Mouse (Mus musculus) adrenal gland, adult 18-20 months (tissue): ENCODE results near the gene Usp36. TPM values are rescaled to one million over a fixed set of nuclear protein-coding genes. Genes with fewer than 3 reads are reported as not detected.
A peak's percentile ranks its signal among the peaks of the same experiment; 100 is the strongest.
"Not testable (repeated sequence)": the region's sequence is repeated elsewhere in the genome, so short reads cannot be mapped to it uniquely, and the experiment has no call there.

ENCODE experiments used
- DNase-seq, 2 experiments: peaks; one replicate each; pipeline ENCODE4 v3.0.0; 2021 to 2022; ENCODE audit warnings: low spot score in 2 of 2
- total RNA-seq, 2 experiments: library from RNA; stranded (reverse); gene quantifications; 1 replicate in 1 of 2; 2 replicates in 1 of 2; pipeline ENCODE4 v1.2.3; 2021

Gene Usp36
- total RNA-seq, 2 experiments from 2014 or later = 24.5 to 25.5 TPM

DNA sequence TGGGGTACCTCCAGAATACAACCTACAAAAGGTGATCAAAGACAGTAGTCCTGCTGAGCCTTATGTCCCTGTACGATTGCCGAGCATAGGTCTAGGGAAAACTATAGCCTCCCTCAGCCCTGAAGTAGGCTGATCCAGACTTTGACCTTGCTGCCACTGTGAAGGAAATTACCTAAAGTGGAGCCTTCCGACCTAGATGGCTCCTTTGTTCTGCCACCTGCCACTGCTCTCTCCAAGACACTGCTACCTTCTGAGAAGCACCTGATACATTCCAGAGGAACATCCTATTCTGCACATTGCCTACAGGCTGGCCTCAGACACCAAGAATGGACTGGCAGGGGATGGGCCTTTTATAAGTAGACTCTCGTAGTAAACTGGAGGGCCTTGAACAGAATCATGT lies 13.9 kb upstream of the Usp36 start:
- not testable (repeated sequence) for DNase-seq

DNA sequence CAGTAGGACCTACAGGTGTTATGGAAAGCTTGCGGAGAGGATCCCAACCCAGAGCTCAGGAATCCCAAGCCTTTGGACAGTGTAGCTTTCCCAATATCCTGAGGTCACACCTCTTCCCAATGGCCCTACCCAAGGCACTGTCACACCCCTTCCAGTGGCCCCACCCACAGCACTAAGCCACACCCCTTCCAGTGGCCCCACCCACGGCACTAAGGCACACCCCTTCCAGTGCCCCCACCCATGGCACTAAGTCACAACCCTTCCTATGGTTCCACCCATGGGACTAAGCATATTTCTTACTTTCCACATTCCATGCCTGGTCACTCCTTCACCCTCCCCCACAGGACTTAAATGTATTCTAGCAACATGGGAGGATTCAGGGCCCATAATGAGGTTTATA lies 8.8 kb upstream of the Usp36 start:
- DNase-seq = no peak

DNA sequence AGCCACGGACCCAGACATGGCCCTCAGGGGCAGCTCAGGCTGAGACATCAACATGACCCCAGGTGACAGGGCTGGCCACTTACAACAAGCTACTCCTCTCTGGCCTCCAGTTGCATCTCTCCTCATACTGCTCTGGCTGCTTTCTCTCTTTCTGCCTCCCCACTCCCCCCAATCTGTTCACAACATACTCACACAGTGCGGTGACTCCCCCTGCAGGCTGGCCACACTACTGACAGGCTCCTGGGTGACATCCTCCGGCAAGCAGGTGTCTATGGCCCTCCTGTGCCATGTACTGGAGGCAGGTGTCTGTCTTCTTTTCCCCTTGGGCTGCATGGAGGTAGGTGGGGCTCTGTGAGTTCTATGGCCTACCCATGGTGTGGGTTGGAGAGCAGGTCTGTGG lies 7.9 kb upstream of the Usp36 start:
- DNase-seq = no peak

DNA sequence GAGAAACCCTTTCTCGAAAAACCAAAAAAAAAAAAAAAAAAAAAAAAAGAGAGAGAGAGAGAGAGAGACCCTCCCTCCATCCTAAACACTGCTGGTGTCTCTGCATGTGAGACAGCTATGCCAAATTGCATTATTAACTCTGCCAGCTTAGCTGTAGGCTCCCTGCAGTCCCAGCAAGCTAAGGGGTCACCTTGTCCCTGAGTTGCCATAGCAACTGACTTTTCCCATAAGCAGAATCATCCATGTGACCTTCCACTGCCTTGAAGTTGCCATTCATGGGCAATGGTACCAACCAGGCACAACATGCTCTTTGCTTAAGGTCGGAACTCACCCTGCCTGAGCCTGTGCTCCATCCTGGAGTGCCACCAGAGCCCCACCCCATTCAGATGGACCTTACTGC lies 5.0 kb upstream of the Usp36 start:
- DNase-seq = no peak

DNA sequence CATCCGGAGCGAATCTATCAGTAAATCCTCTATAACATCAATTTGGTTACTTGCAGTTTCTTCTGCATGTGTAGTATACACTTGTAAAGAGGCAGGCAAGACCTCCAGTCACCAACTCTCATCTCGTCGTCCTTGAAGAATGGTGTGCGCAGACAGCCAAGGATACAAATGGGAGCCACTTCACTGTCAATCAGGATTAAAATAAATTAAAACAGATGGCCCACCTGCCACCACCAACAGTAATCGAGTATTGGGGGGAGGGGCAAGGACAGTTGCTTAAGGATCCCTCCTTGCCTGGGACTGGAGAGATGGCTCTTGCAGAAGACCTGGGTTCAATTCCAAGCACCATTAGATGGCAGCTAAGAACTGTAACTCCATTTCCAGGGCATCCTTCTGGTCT lies 2.6 kb upstream of the Usp36 start:
- no peak for DNase-seq

DNA sequence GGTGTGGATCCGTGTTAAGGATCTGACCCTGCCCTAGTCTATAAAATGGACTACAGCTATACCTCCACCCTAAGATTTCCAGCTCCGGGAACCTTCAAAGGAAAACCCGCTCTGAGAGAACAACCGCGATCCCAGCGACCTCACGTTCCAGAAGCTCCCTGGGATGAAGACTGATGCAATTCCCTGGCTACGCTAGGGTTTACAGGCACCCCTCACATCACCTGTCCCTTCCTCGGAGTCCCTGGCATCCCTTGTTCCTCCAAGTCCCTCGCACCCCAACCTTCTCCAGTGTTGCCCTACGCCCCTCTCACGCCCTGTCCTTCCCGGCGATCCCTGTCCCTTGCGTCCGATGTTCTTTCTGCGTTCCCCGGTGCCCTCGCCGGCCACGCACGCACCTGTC lies 482 bp downstream of the Usp36 start:
- no peak for DNase-seq

DNA sequence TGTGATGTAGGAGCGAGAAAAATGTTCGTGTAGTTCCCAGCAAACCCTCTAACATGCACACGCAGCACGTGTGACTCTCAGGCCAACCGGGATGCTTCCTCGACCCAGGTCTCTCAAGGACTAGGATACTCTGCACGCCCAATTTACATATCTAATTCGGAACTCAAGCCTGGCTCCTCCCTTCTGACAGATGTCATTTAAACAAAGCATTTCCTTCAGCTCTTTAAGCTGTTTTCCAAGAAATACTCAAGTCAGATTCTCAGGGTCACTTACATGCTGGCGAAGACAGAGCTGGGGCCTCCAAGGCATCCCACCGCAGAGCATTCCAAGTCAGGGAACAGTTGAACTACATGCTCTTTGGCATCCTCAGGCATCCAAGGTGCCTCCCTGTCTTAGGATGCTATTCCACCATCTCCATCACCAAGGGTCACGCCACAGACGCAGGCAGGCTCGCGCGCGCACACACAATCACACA lies 970 bp downstream of the Usp36 start:
- DNase-seq = no peak

DNA sequence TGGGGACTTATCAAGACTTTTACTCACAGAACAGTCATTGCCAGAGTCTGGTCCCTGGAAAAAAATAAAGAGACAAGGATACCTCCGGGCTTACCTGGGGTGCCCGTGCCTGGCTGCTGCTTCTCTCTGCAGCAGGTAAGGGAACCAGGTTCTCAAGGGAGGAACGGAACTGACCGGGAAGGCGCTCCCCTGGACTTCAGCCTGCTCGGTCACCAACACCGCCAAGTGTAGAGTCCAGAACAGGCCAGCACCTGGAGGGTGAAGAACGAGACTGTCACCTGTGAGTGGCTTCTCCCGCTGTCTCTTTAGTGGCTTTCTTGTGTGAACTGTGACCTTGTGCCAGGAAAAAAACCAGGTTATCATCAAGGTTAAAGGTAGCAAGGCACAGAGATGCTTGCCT lies 2.5 kb downstream of the Usp36 start:
- DNase-seq = no peak

DNA sequence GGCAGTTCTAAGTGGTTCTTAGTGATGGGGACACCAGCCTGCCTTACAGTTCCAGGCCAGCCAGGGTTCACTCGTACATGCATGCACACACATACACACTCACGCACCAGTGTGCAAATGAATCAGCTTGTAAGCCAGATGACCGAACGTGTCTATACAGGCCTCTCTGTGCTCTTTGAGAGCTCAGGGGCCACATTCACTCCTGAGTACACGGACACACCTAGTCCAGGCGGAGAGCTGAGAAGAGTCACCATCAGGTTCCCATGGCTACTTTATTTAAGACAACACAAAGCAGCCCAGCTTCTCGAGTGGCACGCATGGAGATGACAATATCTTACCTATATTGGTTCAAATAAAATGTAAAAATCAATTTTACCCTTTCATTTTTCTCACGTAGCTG lies 3.6 kb downstream of the Usp36 start:
- no peak for DNase-seq

DNA sequence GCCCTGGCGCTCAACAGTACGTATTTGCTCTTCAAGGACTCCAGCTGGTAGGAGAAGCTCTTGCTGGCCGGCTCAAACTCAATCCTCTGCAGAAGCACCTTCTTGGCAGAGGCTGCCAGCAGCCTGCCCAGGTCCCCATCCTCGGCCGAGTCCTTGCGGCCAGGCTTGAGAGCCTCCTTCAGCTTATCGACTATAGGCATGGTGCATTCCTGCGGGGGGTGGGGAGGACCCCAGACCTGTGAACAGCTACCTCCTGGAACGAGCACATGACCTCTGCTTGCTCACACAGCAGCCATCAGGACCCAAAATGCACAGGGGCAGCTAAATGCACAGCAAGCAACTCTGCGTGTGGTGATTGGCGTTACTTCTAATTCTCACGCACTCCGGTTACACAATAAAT lies 4.3 kb downstream of the Usp36 start:
- no peak for DNase-seq

DNA sequence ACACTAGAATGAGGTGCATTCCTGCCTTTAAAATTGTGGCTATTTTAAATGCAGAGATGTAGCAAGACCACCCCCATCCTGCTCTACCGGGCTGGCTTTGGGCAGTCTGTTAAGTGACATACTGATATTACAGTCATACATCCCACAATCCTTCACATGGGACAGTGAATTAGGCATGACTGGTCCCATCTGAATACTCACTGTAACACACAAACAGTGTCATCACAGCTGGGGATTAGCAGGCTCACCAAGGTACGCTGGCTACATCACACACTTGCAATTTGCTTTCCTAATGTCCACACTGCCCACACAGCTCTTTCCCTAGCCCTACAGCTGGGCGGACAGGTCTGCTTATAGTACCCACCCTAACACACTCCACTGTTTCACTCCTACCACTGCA lies 9.8 kb downstream of the Usp36 start:
- no peak for DNase-seq

DNA sequence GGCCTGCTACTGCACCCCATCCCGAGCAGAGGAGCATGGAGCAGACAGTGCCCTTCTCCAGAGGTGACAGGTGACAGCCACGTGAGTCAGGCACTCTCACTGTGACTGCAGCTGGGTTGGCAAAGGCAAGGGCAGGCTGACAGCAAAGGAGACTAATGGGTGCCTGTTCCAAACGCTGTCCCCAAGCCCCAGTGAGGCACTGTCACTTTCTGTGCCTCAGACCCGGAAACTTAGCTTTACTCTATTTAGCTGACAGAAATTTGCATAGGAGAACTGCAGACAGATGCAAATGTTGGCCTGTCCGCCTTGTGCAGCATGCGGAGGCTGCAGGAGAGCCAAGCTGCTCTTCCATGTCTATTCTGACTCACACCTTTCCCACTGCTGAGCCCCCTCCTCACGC lies 13.7 kb downstream of the Usp36 start:
- DNase-seq = no peak

DNA sequence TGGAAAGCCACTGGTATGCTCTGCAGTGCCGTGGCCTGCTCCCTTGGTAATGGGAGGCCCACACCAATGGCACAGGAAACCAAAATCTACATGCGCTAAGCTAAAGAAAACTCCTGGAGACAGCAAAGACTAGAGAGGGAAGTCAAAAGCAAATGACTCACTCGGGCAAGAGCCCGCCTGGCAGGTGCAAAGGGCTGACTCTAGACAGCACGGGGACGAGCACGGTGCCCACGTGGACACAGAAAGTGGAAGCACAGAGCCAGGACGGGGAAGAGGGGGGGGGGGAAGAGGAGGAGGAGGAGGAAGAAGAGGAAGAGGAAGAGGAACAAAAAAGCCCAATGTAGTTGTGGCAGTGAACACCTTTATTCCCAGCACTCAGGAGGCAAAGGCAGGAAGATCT lies 15.0 kb downstream of the Usp36 start:
- DNase-seq = no peak

DNA sequence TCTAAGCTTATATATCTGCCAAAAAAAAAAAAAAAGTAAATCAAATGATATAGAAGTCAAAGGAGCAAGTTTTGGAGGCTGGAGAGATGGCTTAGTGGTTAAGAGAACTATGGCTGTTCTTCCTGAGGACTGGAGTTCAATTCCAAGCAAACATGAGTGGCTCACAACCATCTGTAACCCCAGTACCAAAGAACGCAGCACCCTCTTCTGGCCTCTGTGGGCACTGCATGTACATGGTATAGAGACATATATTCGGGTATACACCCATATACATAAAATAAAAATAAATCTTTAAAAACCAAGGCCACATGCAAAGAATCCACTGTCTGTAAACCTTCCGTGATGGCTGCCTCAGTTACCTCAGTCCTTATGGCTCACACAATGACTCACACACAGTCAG lies 20.2 kb downstream of the Usp36 start:
- DNase-seq = no peak

DNA sequence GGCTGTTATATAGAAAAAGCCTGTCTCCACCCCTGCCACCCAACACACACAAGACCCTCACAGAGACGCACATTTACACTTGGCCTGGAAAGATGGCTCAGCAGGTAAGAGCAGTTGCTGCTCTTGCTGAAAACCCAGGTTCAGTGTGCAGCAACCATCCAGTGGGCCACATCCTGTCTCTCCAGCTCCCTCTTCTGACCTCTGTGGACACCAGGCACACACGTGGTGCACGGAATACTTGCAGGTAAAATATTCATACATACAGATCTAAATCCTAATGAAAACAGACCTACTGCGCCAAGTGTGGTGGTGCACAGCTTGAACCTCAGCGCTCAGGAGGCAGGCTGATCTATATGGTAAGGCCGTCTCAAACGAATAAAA lies 23.4 kb downstream of the Usp36 start:
- no peak for DNase-seq

DNA sequence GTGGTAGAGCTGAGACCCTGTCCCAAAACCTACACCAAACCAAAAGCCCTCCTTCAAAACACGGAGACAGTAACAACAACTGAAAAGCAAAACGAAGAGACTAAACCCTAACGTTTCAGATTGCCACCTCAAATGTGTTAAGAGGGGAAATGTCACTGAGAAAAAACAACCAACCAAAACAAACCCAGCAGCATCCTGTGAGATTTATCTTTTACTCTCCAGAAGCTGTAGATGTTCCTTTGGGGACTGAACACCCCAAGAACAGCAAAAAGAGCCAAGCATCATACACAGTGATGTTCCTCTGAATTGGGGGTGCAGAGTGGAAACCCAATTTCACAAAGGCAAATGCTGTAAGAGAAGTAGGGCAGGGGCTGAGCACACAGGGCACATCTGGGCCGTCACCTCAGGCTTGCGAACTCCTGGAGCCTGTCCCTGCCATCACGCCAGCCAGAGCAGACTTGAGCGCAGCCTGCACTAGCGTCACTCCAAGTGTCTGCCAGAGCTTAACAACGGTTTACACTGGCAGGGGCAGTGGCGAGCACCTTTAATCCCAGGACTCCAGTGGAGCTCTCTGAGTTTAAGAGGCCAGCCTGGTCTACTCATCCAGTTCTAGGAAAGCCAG lies 23.9 kb downstream of the Usp36 start:
- no peak for DNase-seq

DNA sequence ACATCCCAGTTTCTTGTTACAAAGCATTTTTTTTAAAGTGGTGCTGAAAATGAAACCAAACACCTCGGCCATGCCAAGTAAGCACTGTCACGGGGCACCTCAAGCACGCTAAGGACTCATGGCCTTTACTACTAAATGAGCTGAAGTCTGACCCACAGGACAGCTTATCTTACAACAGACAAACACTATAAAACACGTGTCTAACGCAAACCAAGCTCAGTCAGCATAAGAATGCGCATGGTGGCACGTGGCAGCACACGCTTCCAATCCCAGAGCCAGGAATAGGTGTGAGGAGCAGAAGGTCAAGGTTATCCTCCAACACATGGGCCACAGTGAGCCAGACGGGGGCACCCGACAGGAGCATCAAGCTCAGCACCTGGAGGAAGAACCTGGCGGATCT lies 24.4 kb downstream of the Usp36 start:
- peak in 1 of 2 experiments; percentile 28 for DNase-seq

DNA sequence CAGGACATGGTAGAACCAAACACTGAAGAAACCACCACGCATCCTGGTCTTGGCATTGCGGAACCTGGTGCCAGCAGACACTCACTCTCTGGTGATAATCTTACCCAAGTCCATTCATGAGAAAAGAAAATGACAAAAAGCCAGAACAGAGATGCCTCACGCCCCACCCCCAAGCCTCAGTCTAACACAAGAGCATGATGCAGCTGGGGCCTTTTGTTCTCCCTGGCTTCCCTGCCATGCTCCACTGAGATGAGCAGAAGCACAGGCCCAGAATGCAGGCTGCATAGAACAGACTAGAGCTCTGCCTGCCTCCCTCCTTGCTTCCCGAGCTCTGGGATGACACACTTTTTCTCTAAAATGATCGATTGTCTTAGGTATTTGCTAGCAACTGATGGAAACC lies 26.9 kb downstream of the Usp36 start:
- no peak for DNase-seq

DNA sequence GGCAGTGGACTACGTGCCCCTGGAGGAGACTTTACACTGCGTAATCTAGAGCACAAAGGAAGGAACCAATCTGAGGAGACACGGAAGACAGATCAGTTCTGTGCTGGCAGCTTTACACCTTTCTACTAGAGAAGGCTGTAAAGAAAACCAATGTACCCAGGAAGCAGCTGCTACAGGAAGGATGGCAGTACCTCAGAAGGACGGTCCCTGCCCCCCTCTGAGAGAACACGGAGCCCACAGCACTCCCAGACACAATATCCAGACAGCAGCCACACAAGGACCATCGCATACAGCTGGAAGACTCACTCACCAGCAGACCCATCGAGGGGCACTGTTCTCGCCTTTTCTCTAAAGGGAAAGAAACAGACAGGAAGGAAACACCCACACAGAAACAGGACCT lies 30.0 kb downstream of the Usp36 start:
- no peak for DNase-seq

DNA sequence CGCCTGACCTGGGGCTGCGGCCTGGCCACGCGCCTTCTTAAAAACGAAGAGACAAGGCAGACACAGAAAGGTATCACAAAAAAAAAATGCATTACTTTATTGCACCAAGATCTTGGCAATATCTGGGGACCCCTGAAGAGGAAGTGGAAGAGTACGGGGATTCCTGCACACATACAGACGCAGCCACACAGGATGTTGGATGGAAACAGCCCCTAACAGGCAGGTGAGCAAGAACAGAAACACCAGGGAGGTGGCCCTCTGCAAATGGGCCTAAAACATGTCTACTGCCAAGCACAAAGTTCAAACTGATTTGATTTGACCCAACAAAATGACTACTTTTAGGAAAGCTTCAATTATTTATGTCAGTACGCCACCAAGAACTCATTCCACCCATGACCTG lies 30.5 kb downstream of the Usp36 start:
- DNase-seq = no peak

DNA sequence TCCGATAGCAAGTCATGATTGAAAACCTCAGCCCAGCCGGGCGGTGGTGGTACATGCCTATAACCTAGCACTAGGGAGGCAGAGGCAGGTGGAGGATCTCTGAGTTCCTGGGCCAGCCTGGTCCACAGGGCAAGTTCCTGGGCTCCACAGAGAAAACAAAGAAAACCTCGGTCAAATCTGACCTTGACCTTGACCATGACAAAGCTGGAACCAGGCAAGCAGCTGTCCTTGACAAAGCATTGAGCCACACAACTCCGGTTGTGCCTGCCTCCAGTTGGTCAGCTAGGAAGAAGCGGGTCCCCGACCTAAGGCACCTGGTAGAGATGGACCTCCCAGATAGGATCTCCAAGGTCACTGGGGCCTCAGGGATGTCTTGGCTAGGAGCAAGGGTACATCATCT lies 33.7 kb downstream of the Usp36 start:
- peak in 1 of 2 experiments; percentile 25 for DNase-seq

DNA sequence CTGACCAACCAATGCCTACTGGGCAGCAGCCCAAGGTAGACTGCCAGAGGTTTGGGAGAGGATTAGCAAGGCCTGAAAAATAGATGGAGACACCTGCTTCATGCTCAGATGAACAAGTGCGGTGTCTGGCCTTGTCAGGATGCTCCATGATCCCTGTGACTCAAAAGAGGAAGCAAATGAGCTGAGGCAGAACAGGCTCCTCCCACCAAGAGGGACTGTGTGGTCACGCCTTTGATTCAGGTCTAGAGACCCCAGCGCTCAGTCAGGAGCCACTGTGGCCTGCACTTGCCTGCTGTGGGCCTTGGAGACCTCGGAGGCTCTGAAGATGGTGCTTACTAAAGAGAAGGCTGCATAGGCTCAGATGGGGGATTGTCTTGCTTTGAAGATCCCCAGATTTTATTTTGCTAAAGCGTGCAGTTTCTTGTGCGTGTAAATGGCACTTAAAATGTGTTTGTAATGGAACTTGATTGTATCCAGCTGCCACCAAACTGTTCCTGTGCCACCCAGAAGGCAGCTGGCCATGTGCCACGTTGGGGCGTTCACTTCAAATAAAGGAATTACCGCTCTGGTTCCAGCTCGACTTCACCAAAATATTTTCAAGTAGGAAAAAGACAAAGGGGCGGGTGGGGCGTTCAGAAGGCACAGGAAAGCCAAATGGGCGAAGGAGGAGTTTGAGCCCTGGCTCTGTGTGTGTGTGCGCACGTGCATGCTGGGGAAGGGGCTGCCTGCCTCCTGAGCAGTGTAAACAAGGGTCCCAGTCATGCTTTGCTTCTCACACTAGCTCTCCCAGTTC lies 35.7 kb downstream of the Usp36 start:
- no peak for DNase-seq
